Mouse (Mus musculus) neural tube, embryonic 13.5 days (tissue): ENCODE measurements around the gene Olfr1406. TPM values are rescaled to one million over a fixed set of nuclear protein-coding genes. Genes with fewer than 3 reads are reported as not detected.

Experiments used
- polyA plus RNA-seq: library from polyadenylated mRNA; unstranded; fragments of >200 nt; fragmentation: Nextera tagmentation; extraction: Ambion mirVana; gene quantifications from 2 replicates; pipeline ENCODE4 v1.2.1, GENCODE M21; 2015

Gene Olfr1406
- polyA plus RNA-seq, 1 experiment from 2014 or later, result 0.06 TPM

Other genes starting within 250 kb of the Olfr1406 start
- gene Olfr16, start 240.2 kb downstream of the Olfr1406 start, polyA plus RNA-seq, result not detected in 2 replicates
- not detected in 2 replicates for gene Olfr1408, start 53.3 kb downstream of the Olfr1406 start, polyA plus RNA-seq
- not detected in 2 replicates for gene Olfr218, start 7.2 kb upstream of the Olfr1406 start, polyA plus RNA-seq
- not detected in 2 replicates for gene Olfr1404, start 21.8 kb upstream of the Olfr1406 start, polyA plus RNA-seq
- not detected in 2 replicates for gene Fcer1a, start 36.6 kb upstream of the Olfr1406 start, polyA plus RNA-seq
- gene Olfr418, start 75.4 kb upstream of the Olfr1406 start, polyA plus RNA-seq, result not detected in 2 replicates
- not detected in 2 replicates for gene Mptx2, start 87.1 kb upstream of the Olfr1406 start, polyA plus RNA-seq
- 15.4 and 17.1 TPM in 2 replicates for gene Ackr1, start 143.1 kb upstream of the Olfr1406 start, polyA plus RNA-seq
- 1.4 and 2.3 TPM in 2 replicates for gene Aim2, start 160.2 kb upstream of the Olfr1406 start, polyA plus RNA-seq
- gene Cadm3, start 177.1 kb upstream of the Olfr1406 start, polyA plus RNA-seq, result 48.3 and 53.6 TPM in 2 replicates